Mouse (Mus musculus) hindbrain, embryonic 14.5 days (tissue): ENCODE measurements at regions not wholly inside any gene's neighbourhood (a gene's known extent, or its start where the extent isn't known, plus 50 kb on each side); places are given as distances from the start of the nearest gene placed in this dataset.

Experiments
- ATAC-seq: fragments of 200-750 bp; cut with Nextera tagmentation; 2 replicates; pipeline ENCODE4 v1.8.0; 2017; ENCODE audit warnings: moderate number of reproducible peaks, mild to moderate bottlenecking, moderate TSS enrichment, moderate library complexity; ENCODE audit not compliant: low FRiP score
- DNase-seq: peaks from one replicate; pipeline ENCODE4 v3.0.0-alpha.2; 2015; ENCODE audit warnings: low spot score
- H3K27ac ChIP-seq: fragments of 300-500 bp; sonication (generic); 2 replicates; pipeline ENCODE4 v1.5.1; 2014; ENCODE audit warnings: mild to moderate bottlenecking, moderate library complexity
- H3K27me3 ChIP-seq: fragments of 300-500 bp; sonication (generic); 2 replicates; pipeline ENCODE4 v1.6.1; 2014; ENCODE audit warnings: mild to moderate bottlenecking, low read length, mixed read lengths; ENCODE audit not compliant: control insufficient read depth, insufficient read depth
- H3K36me3 ChIP-seq: fragments of 300-500 bp; sonication (generic); replicated peaks from 2 replicates; pipeline ENCODE4 v1.6.1; 2014; ENCODE audit not compliant: control insufficient read depth, insufficient read depth
- H3K4me1 ChIP-seq: fragments of 300-500 bp; sonication (generic); replicated peaks from 2 replicates; pipeline ENCODE4 v1.6.1; 2014; ENCODE audit warnings: antibody characterized with exemption, low read length, mixed read lengths; ENCODE audit not compliant: control insufficient read depth, insufficient read depth
- H3K4me2 ChIP-seq: fragments of 300-500 bp; sonication (generic); replicated peaks from 2 replicates; pipeline ENCODE4 v1.6.1; 2014; ENCODE audit warnings: mild to moderate bottlenecking, moderate library complexity
- H3K4me3 ChIP-seq: fragments of 300-500 bp; sonication (generic); replicated peaks from 2 replicates; pipeline ENCODE4 v1.5.1; 2014; ENCODE audit warnings: mild to moderate bottlenecking, low read length
- H3K9ac ChIP-seq: fragments of 300-500 bp; sonication (generic); 2 replicates; pipeline ENCODE4 v1.6.1; 2014
- H3K9me3 ChIP-seq: fragments of 300-500 bp; sonication (generic); 2 replicates; pipeline ENCODE4 v1.6.1; 2016; ENCODE audit warnings: low read length; ENCODE audit not compliant: control insufficient read depth
- WGBS: fragments of 180-500 bp; shearing (Covaris S2); extraction: QIAGEN DNeasy Blood & Tissue Kit; methylation state at CpG from one replicate; pipeline ENCODE4 v1.1.7; 2014; 5-methylcytosine and 5-hydroxymethylcytosine counted together

GRCm38 (mm10) chr13:97394756-97395454, 154.0 kb downstream of the Enc1 start:
- no peak overlapping the region for H3K4me2 ChIP-seq
- no peak for ATAC-seq
- no peak overlapping the region for H3K27ac ChIP-seq
- no peak for DNase-seq
- H3K9ac ChIP-seq = no peak overlapping the region
- WGBS = 74% methylated on average over 7 of the region's 7 CpGs
- no peak overlapping the region for H3K4me3 ChIP-seq
- no peaks in the 10 kb centered on the region for H3K27me3 ChIP-seq
- peaks cover 6% of the 10 kb centered on the region for H3K4me1 ChIP-seq
- no peaks in the 10 kb centered on the region for H3K36me3 ChIP-seq
- H3K9me3 ChIP-seq = no peaks in the 10 kb centered on the region

DNA sequence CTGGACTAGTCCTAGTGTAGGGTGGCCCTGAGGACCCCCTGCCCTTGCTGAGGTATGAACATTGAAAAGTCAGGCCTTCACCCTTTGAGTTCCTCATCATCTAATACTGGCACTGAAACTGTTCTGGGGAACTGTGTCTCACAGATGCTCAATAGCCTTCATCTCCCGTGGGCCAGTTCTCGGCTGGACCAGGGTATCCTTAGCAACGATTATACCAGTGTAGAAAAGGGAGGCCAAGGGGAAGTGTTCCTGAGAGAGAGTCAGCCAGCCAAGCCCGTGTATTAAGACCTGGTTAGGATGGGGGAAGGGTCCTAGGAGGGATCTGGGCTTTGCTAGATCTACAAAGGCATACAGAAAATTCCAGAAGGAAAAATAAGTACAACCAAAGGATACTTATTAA, 153.2 kb downstream of the Enc1 start:
- Histone ChIP-seq H3K27me3 (no peaks in the 10 kb centered on the region), H3K4me1 (peaks cover 6% of the 10 kb centered on the region), H3K27ac (no peak overlapping the region), H3K9ac (no peak overlapping the region), H3K4me3 (no peak overlapping the region), H3K4me2 (no peak overlapping the region), H3K36me3 (no peaks in the 10 kb centered on the region), H3K9me3 (no peaks in the 10 kb centered on the region)
- no peak for ATAC-seq
- DNase-seq = no peak
- 52% methylated on average over 4 of the region's 4 CpGs for WGBS

- H3K4me3 ChIP-seq = no peak overlapping the region
- peaks cover 6% of the 10 kb centered on the region for H3K4me1 ChIP-seq
- H3K4me2 ChIP-seq = no peak overlapping the region
- H3K27me3 ChIP-seq = no peaks in the 10 kb centered on the region
- H3K9me3 ChIP-seq = no peaks in the 10 kb centered on the region
- no peak overlapping the region for H3K9ac ChIP-seq
- no peak for DNase-seq
- H3K36me3 ChIP-seq = no peaks in the 10 kb centered on the region
- WGBS = 93% methylated on average over 7 of the region's 7 CpGs
- no peak overlapping the region for H3K27ac ChIP-seq
- no peak for ATAC-seq
These were observed 152.6 kb downstream of the Enc1 start for GRCm38 (mm10) chr13:97393456-97393855.

GRCm38 (mm10) chr13:97390449-97390930, 149.6 kb downstream of the Enc1 start:
- ATAC-seq (peak; percentile 59; the same call in 1 of the 2 replicates), DNase-seq (peak; percentile 76)
- 16% methylated on average over 11 of the region's 11 CpGs for WGBS
- peak overlapping the region; percentile 41 for H3K4me2 ChIP-seq
- no peaks in the 10 kb centered on the region for H3K9me3 ChIP-seq
- no peak overlapping the region for H3K9ac ChIP-seq
- H3K27ac ChIP-seq = no peak overlapping the region
- peaks cover 6% of the 10 kb centered on the region for H3K4me1 ChIP-seq
- no peaks in the 10 kb centered on the region for H3K36me3 ChIP-seq
- H3K27me3 ChIP-seq = no peaks in the 10 kb centered on the region
- no peak overlapping the region for H3K4me3 ChIP-seq

DNA sequence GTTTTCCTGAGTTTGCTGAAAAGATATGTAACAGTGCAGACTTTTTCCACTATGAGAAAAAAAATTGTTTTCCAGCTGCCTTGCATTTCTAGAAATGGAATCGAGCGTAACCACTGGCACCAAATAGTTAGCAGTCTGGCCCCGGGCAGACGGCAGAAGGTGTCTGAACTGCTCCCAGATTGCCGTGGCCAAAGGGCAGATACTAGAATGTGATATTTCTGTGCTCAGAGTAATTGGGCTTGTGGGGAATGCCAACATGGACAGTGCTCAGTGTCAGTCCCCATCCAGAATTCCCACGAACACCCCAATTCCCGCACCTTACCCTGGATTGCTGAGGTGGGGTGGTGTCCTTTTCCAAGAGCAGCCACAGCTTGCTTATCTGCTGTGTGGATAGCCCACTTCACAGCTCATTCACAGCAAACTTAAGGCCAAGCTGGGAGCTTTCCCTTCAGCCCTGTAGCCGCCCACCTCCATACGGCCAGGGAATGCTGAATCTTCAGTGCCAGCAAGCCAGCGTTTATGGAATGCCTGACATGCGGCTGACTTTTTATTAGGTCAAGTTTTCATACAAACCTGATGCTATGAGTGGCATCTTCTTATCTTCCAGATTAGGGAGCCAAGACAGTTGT, 148.1 kb downstream of the Enc1 start:
- no peak overlapping the region for H3K4me2 ChIP-seq
- ATAC-seq = no peak
- H3K27ac ChIP-seq = no peak overlapping the region
- H3K4me1 ChIP-seq = peaks cover 6% of the 10 kb centered on the region
- H3K4me3 ChIP-seq = no peak overlapping the region
- no peak for DNase-seq
- H3K9ac ChIP-seq = no peak overlapping the region
- no peaks in the 10 kb centered on the region for H3K9me3 ChIP-seq
- no peaks in the 10 kb centered on the region for H3K36me3 ChIP-seq
- WGBS = 74% methylated on average over 11 of the region's 11 CpGs
- H3K27me3 ChIP-seq = no peaks in the 10 kb centered on the region

DNA sequence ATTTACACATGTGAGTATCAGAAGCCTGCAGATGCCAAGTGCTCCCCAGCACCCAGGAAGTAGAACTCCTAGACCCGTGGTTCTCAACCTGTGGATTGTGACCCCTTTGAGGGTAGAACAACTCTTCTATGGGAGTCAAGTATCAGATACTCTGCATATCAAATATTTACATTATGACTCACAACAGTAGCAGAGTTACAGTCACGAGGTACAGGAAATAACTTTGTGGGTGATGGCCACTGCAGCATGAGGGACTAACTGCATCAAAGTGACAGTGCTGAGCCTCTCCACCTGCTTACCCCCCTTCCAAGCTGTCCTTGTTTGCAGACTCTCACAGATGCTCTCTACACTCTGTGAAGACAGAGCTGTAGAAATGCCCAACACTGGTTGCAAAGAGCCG, 145.6 kb downstream of the Enc1 start:
- DNase-seq = no peak
- H3K27me3 ChIP-seq = no peaks in the 10 kb centered on the region
- no peaks in the 10 kb centered on the region for H3K36me3 ChIP-seq
- H3K4me3 ChIP-seq = no peak overlapping the region
- no peak overlapping the region for H3K27ac ChIP-seq
- no peaks in the 10 kb centered on the region for H3K9me3 ChIP-seq
- WGBS = 77% methylated on average over 3 of the region's 3 CpGs
- H3K4me1 ChIP-seq = peaks cover 6% of the 10 kb centered on the region
- H3K4me2 ChIP-seq = no peak overlapping the region
- H3K9ac ChIP-seq = no peak overlapping the region
- no peak for ATAC-seq

DNA sequence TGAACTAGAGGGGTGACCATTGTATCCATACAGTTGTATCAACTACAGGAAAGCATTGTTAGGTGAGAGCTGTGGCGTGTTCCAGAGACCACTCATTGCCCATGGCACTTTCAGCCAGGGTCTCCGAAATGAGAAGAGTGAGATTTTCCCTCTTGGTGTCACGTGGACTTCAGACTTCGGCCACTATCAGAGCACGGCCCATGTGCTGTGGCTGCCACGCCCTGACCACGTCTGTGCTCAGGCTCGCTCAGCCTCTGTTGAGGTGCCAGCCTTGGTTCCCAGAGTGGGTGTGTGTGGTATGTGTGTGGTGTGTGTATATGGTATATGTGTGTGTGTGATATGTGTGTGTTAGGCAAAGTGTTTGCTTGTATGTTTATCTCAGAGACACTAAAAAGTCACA, 144.6 kb downstream of the Enc1 start:
- Histone ChIP-seq H3K4me2 (no peak overlapping the region), H3K27me3 (no peaks in the 10 kb centered on the region), H3K4me1 (peaks cover 3% of the 10 kb centered on the region), H3K27ac (no peak overlapping the region), H3K36me3 (no peaks in the 10 kb centered on the region), H3K9ac (no peak overlapping the region), H3K4me3 (no peak overlapping the region), H3K9me3 (no peaks in the 10 kb centered on the region)
- WGBS = 93% methylated on average over 8 of the region's 8 CpGs
- ATAC-seq (no peak), DNase-seq (no peak)

- no peaks in the 10 kb centered on the region for H3K27me3 ChIP-seq
- no peak overlapping the region for H3K27ac ChIP-seq
- 66% methylated on average over 16 of the region's 16 CpGs for WGBS
- no peaks in the 10 kb centered on the region for H3K36me3 ChIP-seq
- ATAC-seq (no peak), DNase-seq (no peak)
- no peak overlapping the region for H3K9ac ChIP-seq
- H3K4me3 ChIP-seq = no peak overlapping the region
- no peaks in the 10 kb centered on the region; the same call in 1 of the 2 replicates for H3K4me1 ChIP-seq
- no peak overlapping the region for H3K4me2 ChIP-seq
- H3K9me3 ChIP-seq = no peaks in the 10 kb centered on the region
These were observed 143.3 kb downstream of the Enc1 start for GRCm38 (mm10) chr13:97384091-97384777.

DNA sequence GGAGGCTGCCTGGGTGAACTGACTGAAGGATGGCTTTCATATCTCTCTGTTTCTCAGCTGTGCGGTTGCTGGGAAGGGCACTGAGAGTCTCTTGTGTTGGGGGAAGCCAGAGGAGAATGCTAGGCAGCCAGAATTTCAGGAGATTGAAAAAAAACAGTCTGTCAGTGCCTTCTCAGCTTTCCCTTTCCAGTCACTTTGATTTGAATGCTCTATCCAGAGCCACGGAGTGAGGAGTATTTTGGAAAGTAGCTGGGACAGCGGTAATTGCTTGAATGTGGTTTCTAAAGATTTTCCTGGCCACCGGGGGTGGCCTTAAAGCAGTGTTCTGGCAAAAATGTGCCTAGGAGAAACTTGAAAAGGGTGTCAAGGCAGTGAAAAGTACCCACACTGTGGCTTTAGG, 142.4 kb downstream of the Enc1 start:
- WGBS = 56% methylated on average over 4 of the region's 4 CpGs
- Histone ChIP-seq H3K9ac (no peak overlapping the region), H3K4me1 (no peaks in the 10 kb centered on the region; the same call in 1 of the 2 replicates), H3K36me3 (no peaks in the 10 kb centered on the region), H3K9me3 (no peaks in the 10 kb centered on the region), H3K4me3 (no peak overlapping the region), H3K27ac (no peak overlapping the region), H3K27me3 (no peaks in the 10 kb centered on the region), H3K4me2 (no peak overlapping the region)
- ATAC-seq (no peak), DNase-seq (no peak)
